Mouse (Mus musculus) myocyte (in vitro differentiated cells): ENCODE data around the gene Plin3.

ENCODE experiments used
- E2F4 ChIP-seq: IDR thresholded peaks from one replicate; pipeline ENCODE4 v1.6.1; 2011; ENCODE audit warnings: mild to moderate bottlenecking, control low read depth, moderate library complexity; ENCODE audit not compliant: insufficient read depth
- MYOD1 ChIP-seq, 3 experiments: IDR thresholded peaks; one replicate each; pipeline ENCODE4 v1.6.1; 2011; ENCODE audit warnings: control low read depth in 2 of 3, low read depth in 2 of 3, mild to moderate bottlenecking in 2 of 3, moderate library complexity in 1 of 3; ENCODE audit not compliant: insufficient read length in 2 of 3, control insufficient read depth in 1 of 3
- POLR2A ChIP-seq: IDR thresholded peaks from one replicate; pipeline ENCODE4 v1.6.1; 2011; ENCODE audit warnings: low read depth, mild to moderate bottlenecking, control low read depth, moderate library complexity; ENCODE audit not compliant: insufficient read length
- REST ChIP-seq: IDR thresholded peaks from one replicate; pipeline ENCODE4 v1.6.1; 2011; ENCODE audit warnings: mild to moderate bottlenecking, control low read depth, moderate library complexity; ENCODE audit not compliant: insufficient read depth, insufficient read length
- TCF3 ChIP-seq: IDR thresholded peaks from one replicate; pipeline ENCODE4 v1.6.1; 2011; ENCODE audit warnings: low read depth, control low read depth; ENCODE audit not compliant: insufficient read length
- USF1 ChIP-seq: IDR thresholded peaks from one replicate; pipeline ENCODE4 v1.6.1; 2011; ENCODE audit warnings: low read depth, mild to moderate bottlenecking, control low read depth, moderate library complexity

DNA sequence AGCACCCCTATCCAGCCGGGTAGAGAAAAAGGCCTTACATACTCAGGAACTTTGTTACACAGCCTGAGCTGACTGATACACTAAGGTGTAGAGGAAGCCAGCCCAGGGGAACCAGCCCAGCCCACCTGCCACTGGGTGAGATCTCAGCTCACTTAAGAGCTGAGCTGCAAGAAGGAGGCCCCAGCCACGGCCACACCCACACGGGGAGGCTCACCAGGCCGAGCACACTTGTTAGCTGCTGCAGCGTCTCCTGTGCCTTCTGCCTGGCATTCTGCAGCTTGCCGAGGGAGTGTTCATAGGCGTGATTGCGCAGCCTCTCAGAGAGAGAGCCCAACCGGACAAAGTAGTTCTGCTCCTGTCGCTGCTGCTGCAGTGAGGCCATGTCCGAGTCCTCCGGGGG, 11.5 kb downstream of the Plin3 start:
- TF ChIP-seq POLR2A (no peak), REST (no peak), MYOD1 (IDR thresholded peaks at IDR 0.05; ENCODE audit: control insufficient read depth in 1 of 3, insufficient read length in 2 of 3, low read depth in 2 of 3) (no peak), TCF3 (no peak), E2F4 (no peak), USF1 (no peak)
